Mouse (Mus musculus): ENCODE data around the gene Vps35. TPM values are rescaled to one million over a fixed set of nuclear protein-coding genes. Genes with fewer than 3 reads are reported as not detected.

Vps35 gene
- 100 to 1,000 TPM; 101 to 109 TPM for polyA plus RNA-seq (2017; shearing (Covaris generic))

GRCm38 (mm10) chr8:85299434-85300077, at the start of gene Vps35, which contains the start of gene Orc6:
Vps35 (minus strand) TSS chr8:85299802.
Orc6 (plus strand) TSS chr8:85299632.
- ATAC-seq = peak; percentile 91

DNA sequence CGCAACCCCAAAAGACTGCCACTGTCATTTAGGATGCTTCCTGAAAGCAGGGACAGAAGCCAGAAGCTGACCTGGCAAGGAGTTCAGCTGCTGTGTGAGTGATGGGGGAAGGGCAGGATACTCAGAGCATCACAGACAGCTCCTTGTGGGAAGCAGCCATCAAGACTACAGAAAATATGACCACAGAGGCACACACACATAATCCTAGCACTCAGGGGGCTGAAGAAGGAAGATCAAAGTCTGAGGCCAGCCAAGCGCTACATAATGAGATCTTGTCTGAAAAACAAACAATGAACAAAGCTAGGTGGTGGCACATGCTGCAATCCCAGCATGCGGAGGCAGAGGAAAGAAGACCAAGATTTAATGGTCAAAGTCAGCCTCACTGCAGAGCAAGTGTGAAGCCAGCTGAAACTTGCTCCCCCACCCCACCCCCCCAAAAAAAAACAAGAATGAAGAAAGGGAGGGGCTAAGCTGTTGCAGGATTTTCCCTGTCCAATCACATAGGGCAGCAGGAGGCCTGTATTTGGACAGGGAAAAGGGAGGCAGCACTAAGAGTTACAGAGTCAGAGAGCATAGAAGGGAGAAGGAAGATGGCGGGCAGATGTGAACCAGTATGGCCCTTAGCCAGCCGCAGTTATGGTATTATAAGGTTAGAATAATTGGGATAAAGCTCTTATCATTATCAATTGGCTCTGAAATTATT, 40.4 kb upstream of the Vps35 start:
- ATAC-seq = no peak

DNA sequence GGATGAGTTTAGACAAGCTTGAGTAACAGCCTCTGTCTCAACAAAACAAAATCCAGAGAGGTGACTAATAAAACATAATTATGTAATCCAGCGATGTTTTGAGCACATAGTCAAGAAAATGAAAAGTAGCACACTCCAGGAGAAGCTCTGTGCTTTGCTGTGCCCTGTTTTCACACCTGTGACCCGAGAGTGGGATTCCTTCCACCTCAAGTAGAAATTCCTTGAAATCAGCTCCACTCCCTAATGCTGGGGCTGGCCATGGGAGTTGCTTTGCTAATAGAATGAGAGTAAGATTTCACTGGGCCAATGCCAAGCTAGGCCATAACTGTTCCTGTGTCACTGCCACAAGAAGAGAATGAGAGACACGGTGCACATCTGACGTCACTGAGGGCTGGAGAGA, 38.1 kb upstream of the Vps35 start:
- ATAC-seq = no peak

- ATAC-seq = no peak
Observed at GRCm38 (mm10) chr8:85336211-85336933, 36.8 kb upstream of the Vps35 start.

- no peak for ATAC-seq
Observed at GRCm38 (mm10) chr8:85335105-85335504, 35.5 kb upstream of the Vps35 start.

DNA sequence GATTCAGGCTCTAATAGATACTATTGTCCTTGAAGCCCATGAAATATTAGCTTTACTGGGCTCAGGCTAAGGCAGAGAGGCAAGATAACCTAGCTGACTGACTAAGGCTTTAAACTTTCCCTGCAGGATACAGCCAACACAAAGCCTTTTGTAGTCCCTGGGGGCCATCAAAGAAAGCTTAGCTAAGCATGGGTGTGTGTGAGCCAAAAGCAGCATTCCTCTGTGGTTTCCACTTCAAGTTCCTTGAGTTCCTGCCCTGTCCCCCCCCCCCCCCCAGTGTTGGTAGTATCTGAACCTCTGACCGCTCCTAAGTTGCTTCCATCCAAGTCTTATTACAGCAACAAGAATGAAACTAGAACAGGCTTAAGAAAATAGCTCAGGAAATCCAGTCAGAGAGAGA, 29.9 kb upstream of the Vps35 start:
- ATAC-seq = no peak

- ATAC-seq = no peak
Observed at GRCm38 (mm10) chr8:85327036-85327435, 27.4 kb upstream of the Vps35 start.

GRCm38 (mm10) chr8:85323084-85323483, 23.5 kb upstream of the Vps35 start:
- ATAC-seq = no peak

GRCm38 (mm10) chr8:85321981-85322380, 22.4 kb upstream of the Vps35 start:
- no peak for ATAC-seq

DNA sequence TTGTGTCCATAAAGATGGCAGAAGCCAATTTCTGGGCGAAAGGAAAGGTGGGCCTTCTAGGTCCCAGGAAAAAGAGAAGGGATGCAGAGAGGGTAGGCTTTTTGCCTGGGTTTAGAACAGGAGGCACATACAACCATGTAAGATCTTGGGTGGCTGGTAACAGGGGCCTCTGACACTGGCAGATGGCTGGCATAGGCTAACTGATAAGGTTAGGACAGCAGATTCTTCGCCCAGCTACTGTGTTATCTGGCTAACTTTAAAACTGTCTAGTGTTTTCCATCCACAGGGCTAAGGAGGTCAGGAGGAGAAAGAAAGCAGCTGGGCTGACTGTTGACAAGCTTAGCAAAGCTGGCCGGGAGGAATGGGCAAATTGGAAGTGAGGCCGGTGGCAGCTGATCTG, 18.9 kb upstream of the Vps35 start:
- no peak for ATAC-seq

DNA sequence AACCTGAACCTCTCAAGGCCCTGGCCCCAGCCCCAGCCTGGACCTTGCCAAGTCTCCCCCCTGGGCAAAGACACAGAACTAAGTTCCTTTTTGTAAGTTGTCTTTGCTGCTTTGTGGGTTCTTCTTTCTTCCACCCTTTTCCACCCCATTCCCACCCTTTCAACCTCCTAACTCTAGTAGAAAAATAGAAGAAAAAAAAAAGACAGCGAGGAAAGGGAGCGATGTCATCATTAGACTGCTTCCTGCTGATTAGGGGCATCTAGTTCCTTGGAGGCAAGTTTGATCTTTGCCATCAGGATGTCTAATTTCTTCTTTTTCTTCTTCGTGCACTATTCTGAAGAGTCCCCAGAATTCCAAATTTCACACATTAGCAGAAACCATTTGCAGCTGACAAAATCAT, 13.4 kb upstream of the Vps35 start:
- ATAC-seq = no peak

DNA sequence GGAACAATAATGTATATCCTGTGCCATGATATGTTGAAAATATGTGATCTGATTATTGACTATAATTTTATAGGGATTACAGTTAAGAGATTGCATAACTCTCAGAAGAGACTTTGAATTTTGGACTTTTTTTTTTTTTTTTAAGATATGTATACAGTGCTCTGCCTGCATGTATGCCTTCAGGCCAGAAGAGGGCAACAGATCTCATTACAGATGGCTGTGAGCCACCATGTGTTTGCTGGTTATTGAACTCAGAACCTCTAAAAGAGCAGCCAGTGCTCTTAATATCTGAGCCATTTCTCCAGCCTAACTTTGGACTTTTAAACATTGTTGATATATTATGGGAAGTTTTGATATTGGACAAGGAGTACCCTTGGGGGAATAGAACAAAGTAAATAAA, 12.1 kb upstream of the Vps35 start:
- no peak for ATAC-seq

DNA sequence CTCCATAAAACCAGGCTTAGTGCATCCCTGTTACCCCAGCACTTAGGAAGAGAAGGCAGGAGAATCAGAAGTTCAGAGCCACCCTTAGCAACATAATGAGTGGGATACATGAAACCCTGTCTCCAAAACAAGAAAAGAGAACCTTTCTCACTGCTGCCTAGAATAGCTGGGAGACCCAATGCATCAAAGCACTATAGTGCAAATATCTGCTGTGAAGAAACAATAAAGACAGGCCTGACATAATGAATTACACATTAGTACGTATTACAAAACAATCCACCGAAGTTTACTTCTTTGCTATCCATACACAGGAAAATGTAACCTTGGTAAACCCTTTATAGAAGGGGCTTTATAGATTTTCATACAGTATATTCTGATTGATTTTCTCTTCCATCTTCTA, 9.0 kb upstream of the Vps35 start:
- ATAC-seq = no peak

GRCm38 (mm10) chr8:85303531-85303930, 3.9 kb upstream of the Vps35 start:
- ATAC-seq = no peak

DNA sequence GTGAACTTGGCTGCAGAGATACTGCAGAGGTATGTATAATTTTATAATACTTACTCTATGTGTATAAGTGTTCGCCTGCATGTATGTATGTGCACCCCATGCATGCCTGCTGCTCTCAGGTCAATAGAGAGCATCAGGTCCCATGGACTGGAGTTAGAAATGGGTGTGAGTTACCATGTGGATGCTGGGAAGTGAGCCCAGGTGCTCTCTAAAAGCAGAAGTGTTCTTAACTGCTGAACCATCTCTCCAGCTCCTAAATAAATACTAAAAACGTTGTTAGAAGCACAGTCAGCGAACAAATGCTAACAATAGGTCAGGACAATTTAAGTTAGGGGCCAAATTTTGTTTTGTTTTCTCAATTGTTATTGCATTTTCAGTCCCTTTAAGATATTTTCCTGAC, 3.3 kb upstream of the Vps35 start:
- no peak for ATAC-seq

DNA sequence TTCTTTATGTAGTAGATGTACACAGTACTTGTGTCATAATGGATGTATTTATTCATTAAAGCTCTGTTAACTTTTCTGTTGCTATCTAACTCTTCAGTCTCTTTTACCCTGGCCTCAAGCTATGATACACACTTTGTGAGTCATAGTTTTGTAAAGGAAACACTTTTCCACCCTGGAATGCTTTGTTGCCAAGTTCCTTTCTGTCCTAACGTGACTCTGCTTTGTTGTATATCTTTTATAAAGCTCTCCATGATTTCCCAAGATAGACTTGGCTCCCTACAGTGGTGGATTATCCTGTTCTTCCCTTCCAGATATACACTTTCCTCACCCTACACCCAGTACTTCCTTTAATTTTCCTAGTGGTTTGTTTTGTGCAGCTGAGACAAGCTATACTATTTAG, 2.3 kb upstream of the Vps35 start:
- no peak for ATAC-seq

DNA sequence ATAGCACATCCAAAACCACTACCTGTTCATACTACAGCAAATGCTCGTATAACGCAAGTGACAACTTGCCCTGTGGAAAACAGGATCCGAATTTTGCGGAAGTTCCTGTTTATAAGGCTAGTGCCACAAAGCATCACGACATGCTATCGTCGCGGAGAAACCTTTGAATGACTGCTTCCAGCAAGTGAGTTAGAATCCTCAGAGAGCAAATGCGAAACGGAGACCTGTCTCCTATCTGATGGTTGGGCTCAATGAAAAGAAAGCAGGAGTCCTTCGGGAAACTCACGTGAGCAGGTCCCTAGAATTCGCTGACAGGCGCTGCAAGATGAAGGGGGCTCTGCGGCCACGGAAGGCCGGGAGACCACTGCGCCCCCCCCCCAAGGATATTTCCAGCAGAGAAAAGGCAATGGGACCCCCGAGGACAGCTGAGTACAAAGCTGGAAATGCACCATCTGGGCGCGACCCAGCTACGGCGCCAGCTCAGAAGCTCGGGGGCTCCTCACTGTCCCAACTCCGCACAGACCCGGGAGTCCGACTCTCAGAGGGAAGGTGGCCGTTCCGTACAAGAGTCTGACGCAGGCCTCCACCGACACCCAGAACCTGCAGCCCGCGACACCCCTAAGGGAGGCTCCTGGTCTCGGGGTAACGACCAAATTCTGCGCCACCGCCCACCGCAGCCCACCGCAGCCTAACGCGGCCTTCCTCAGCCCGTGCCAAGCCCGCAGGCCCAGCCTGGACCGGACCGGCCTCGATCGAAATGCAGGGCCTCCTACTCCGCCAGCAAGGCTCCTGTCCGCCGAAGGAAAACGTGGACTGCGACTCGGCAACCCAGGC, 785 bp downstream of the Vps35 start:
- no peak for ATAC-seq

DNA sequence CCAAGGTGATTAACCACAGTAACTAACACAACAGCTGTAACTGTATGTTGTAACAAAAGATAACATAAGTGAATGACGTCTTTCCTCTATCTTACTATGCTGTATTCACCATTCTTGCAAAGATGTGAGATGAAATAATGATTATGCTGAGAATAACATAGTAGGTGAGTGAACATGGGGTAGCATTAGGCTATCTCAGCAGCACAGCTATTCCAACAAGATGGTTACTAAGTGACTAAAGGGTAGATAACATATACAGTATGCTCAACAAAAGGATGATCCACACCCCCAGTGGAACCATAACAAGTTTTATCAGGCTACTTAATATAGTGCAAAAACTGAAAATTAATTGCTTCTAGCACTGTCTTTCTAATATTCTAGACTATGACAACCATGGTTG, 12.8 kb downstream of the Vps35 start:
- ATAC-seq = no peak

DNA sequence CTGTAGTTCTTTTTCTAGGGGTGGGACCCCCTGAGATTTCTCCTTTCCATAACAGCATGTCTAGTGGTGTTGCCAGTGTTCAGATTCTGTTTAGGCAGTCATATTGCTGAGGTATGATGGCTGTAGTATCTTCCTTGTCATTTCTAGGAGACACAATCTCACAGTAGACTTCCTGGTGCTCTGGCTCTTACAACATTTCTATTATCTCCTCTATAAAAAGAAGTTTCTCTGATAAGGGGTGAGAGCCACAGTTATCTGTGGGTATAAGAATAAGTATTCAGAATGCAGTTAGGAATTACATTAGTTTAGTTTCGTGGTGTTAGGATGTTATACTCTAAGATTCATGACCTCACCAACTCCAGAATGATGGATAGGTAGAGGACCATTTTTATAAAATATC, 72.3 kb downstream of the Vps35 start:
- ATAC-seq = no peak

- no peak for ATAC-seq
Observed at GRCm38 (mm10) chr8:85225688-85226087, 73.9 kb downstream of the Vps35 start, which contains the start of gene Olfr371. Olfr371 (plus strand) TSS chr8:85225988.

GRCm38 (mm10) chr8:85220992-85221391, 78.6 kb downstream of the Vps35 start:
- no peak for ATAC-seq

- ATAC-seq = no peak
Observed at GRCm38 (mm10) chr8:85220220-85220619, 79.4 kb downstream of the Vps35 start.

All from activated CD4-positive, CD25-positive, alpha-beta regulatory T cell, adult 4 months (primary cell).